Mouse (Mus musculus) liver, postnatal 0 days (tissue): ENCODE data around the gene Zfand3. TPM values are rescaled to one million over a fixed set of nuclear protein-coding genes. Genes with fewer than 3 reads are reported as not detected.

Source experiments
- ATAC-seq: fragments of 200-750 bp; cut with Nextera tagmentation; 2 replicates; pipeline ENCODE4 v1.8.0; 2017; ENCODE audit warnings: mild to moderate bottlenecking, moderate library complexity
- DNase-seq: peaks from one replicate; pipeline ENCODE4 v3.0.0-alpha.2; 2016
- H3K27ac ChIP-seq: fragments of 300-500 bp; sonication (generic); 2 replicates; pipeline ENCODE4 v1.5.1; 2014; ENCODE audit warnings: antibody characterized with exemption, moderate library complexity, mild to moderate bottlenecking, low read depth
- H3K27me3 ChIP-seq: fragments of 300-500 bp; sonication (generic); 2 replicates; pipeline ENCODE4 v1.6.1; 2014; ENCODE audit warnings: low read length, control low read depth, mixed read lengths; ENCODE audit not compliant: insufficient read depth
- H3K36me3 ChIP-seq: fragments of 300-500 bp; sonication (generic); replicated peaks from 2 replicates; pipeline ENCODE4 v1.6.1; 2014; ENCODE audit warnings: mild to moderate bottlenecking, control low read depth, low read length, moderate library complexity, mixed read lengths; ENCODE audit not compliant: insufficient read depth
- H3K4me1 ChIP-seq: fragments of 300-500 bp; sonication (generic); 2 replicates; pipeline ENCODE4 v1.6.1; 2014; ENCODE audit warnings: antibody characterized with exemption, mild to moderate bottlenecking, control low read depth; ENCODE audit not compliant: insufficient read depth
- H3K4me2 ChIP-seq: fragments of 300-500 bp; sonication (generic); 2 replicates; pipeline ENCODE4 v1.6.1; 2014; ENCODE audit warnings: low read depth, mild to moderate bottlenecking, low read length, moderate library complexity, mixed read lengths
- H3K4me3 ChIP-seq: fragments of 300-500 bp; sonication (generic); 2 replicates; pipeline ENCODE4 v1.5.1; 2014; ENCODE audit warnings: low read depth, low read length
- H3K9ac ChIP-seq: fragments of 300-500 bp; sonication (generic); replicated peaks from 2 replicates; pipeline ENCODE4 v1.6.1; 2014; ENCODE audit warnings: mild to moderate bottlenecking, moderate library complexity
- H3K9me3 ChIP-seq: fragments of 300-500 bp; sonication (generic); 2 replicates; pipeline ENCODE4 v1.6.1; 2016; ENCODE audit warnings: mild to moderate bottlenecking, control low read depth, low read length, mixed read lengths
- CTCF ChIP-seq: sonication (generic); IDR thresholded peaks from 2 replicates; pipeline ENCODE4 v1.5.1; 2016; ENCODE audit warnings: antibody characterized with exemption, low read depth
- EP300 ChIP-seq: IDR thresholded peaks from 2 replicates; pipeline ENCODE4 v1.6.1; 2016; ENCODE audit warnings: antibody characterized with exemption, low read depth, mild to moderate bottlenecking
- WGBS: fragments of 180-500 bp; shearing (Covaris S2); extraction: QIAGEN DNeasy Blood & Tissue Kit; methylation state at CpG from one replicate; pipeline ENCODE4 v1.1.7; 2014; ENCODE audit not compliant: insufficient replicate concordance; 5-methylcytosine and 5-hydroxymethylcytosine counted together
- polyA plus RNA-seq: library from polyadenylated mRNA; unstranded; fragments of >200 nt; fragmentation: Nextera tagmentation; extraction: Ambion mirVana; gene quantifications from 2 replicates; pipeline ENCODE4 v1.2.1, GENCODE M21; 2015

Gene Zfand3
- polyA plus RNA-seq, 1 experiment from 2014 or later, result 24.7 TPM

DNA sequence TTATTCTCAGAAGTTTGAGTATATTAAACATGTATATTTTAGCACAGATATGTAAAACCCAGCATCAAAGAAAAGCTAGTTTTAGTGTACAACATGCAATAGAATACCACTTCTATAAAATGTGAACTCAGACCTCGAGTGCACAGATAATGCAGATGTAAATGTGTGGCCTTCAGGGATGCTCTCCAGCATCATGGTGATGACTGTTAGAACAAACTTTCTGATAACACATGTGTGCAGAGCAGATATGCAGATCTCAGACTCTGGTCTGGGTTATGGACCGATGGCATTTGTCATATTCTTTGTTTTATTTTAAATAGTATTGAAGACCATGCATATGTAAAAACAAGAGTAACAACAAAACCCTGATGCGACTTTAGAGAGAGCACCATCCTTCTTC, 117.7 kb downstream of the Zfand3 start:
- WGBS, result 55% methylated on average over 3 of the region's 3 CpGs
- no peak overlapping the region for H3K27ac ChIP-seq
- no peak for ATAC-seq
- H3K4me3 ChIP-seq, result no peak overlapping the region
- H3K4me2 ChIP-seq, result no peak overlapping the region
- H3K4me1 ChIP-seq, result no peaks in the 10 kb centered on the region; the same call in 1 of the 2 replicates
- no peak overlapping the region for H3K9ac ChIP-seq
- no peaks in the 10 kb centered on the region for H3K9me3 ChIP-seq
- H3K27me3 ChIP-seq, result no peaks in the 10 kb centered on the region
- TF ChIP-seq CTCF (no peak), EP300 (peak; percentile 73)
- 0 out of 2 replicates have a peak, but pooled peaks cover 3% of the 10 kb centered on the region for H3K36me3 ChIP-seq
- DNase-seq, result no peak

DNA sequence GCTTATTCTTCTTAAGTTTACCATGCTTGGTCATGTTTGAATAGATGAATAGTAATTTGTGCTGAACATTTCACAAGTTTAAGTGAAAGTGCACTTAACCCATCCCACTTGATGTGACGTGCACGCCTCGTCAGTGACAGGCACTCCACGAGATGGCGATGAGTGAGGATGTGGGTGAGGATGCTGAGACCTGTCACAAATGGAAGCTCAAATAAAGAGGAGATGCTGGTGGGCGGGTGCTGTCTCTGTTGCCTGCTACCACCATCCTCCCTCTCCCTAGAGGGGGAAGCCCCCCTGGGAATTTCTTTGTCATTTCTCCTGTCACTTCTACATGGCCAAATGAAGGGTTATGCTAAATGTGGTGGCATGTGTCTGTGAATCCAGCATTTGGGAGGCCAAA, 123.9 kb downstream of the Zfand3 start:
- no peak overlapping the region for H3K4me2 ChIP-seq
- no peak for ATAC-seq
- no peaks in the 10 kb centered on the region for H3K27me3 ChIP-seq
- no peak for DNase-seq
- peaks cover 9% of the 10 kb centered on the region for H3K4me1 ChIP-seq
- TF ChIP-seq EP300, result no peak
- TF ChIP-seq CTCF, result no peak
- WGBS, result 87% methylated on average over 6 of the region's 6 CpGs
- H3K9ac ChIP-seq, result no peak overlapping the region
- H3K36me3 ChIP-seq, result no peaks in the 10 kb centered on the region
- no peak overlapping the region for H3K27ac ChIP-seq
- H3K4me3 ChIP-seq, result no peak overlapping the region
- no peaks in the 10 kb centered on the region for H3K9me3 ChIP-seq

DNA sequence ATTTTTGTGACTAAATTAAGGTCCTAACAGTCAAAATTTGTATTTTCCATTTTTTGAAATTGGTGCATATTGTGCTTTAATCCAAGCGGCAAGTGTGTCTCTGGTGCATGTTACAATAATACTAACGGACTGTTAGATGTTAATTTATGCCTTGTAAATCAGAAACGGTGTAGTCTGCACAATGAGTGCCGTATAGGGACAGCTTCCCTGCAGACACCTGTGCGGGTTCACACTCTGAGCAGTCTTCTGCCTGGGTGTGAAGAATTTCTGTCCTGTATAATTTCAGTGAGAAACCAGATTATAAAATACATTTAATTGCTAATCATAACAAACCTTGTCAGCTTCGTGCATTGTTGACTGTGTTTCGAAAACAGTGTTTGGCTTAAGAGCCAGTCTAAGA, 124.7 kb downstream of the Zfand3 start:
- Histone ChIP-seq H3K9ac (no peak overlapping the region), H3K27ac (no peak overlapping the region), H3K36me3 (no peaks in the 10 kb centered on the region), H3K9me3 (no peaks in the 10 kb centered on the region), H3K4me1 (peaks cover 13% of the 10 kb centered on the region), H3K4me3 (no peak overlapping the region), H3K4me2 (no peak overlapping the region), H3K27me3 (no peaks in the 10 kb centered on the region)
- 87% methylated on average over 7 of the region's 7 CpGs for WGBS
- TF ChIP-seq EP300 (no peak), CTCF (no peak)
- no peak for DNase-seq
- ATAC-seq, result no peak

DNA sequence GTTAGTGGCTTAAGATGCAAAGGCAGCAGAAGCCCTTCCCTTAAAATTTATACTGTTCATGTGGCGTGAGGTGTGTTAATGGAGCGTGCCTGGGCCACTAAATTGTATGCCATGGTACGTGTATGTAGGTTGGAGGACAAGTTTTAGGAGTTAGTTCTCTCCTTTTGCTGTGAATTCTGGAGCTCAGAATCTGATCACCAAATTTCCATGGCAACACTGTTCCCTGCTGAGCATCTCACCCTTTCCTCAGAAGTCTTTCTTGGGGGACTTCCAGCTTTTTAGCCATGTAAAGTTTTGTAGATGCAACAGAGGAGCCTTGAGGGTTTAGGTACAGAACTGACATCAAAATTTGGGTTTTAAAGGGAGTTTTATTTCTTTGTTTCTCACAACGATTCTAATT, 125.8 kb downstream of the Zfand3 start:
- H3K36me3 ChIP-seq, result peaks cover under 1% of the 10 kb centered on the region; the same call in 1 of the 2 replicates
- H3K9me3 ChIP-seq, result no peaks in the 10 kb centered on the region
- H3K4me3 ChIP-seq, result no peak overlapping the region
- H3K4me1 ChIP-seq, result peaks cover 13% of the 10 kb centered on the region
- DNase-seq (no peak), ATAC-seq (no peak)
- H3K27me3 ChIP-seq, result no peaks in the 10 kb centered on the region
- TF ChIP-seq CTCF (no peak), EP300 (no peak)
- H3K4me2 ChIP-seq, result no peak overlapping the region
- H3K9ac ChIP-seq, result no peak overlapping the region
- 85% methylated on average over 4 of the region's 4 CpGs for WGBS
- no peak overlapping the region for H3K27ac ChIP-seq

DNA sequence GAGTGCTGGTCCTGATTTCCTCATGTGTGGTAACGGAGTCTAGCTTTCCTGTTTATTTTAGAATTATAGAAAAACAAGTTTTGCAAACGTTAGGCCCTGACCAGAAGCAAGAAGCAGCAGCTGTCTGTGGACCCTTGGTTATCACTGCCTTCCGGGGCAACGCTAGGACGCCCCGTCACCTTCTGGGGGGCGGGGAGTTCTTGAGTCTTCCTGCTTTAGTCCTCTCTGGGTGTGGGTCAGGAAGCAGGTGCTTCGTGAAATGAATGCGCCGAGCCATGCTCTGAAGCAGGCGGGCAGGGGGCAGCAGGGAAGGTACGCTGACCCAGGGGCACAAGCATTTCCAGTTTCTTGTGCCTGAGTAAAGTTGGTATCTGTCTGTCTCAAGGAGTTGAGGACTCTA, 129.1 kb downstream of the Zfand3 start:
- 65% methylated on average over 12 of the region's 12 CpGs for WGBS
- no peak overlapping the region for H3K4me2 ChIP-seq
- ATAC-seq, result no peak
- H3K4me1 ChIP-seq, result peaks cover 17% of the 10 kb centered on the region
- no peak overlapping the region for H3K9ac ChIP-seq
- H3K27ac ChIP-seq, result 0 out of 2 replicates have a peak overlapping the region, but pooled peaks have one; percentile 5
- H3K36me3 ChIP-seq, result peaks cover 7% of the 10 kb centered on the region; the same call in 1 of the 2 replicates
- TF ChIP-seq CTCF (no peak), EP300 (no peak)
- DNase-seq, result no peak
- H3K4me3 ChIP-seq, result no peak overlapping the region
- no peaks in the 10 kb centered on the region for H3K27me3 ChIP-seq
- H3K9me3 ChIP-seq, result no peaks in the 10 kb centered on the region

DNA sequence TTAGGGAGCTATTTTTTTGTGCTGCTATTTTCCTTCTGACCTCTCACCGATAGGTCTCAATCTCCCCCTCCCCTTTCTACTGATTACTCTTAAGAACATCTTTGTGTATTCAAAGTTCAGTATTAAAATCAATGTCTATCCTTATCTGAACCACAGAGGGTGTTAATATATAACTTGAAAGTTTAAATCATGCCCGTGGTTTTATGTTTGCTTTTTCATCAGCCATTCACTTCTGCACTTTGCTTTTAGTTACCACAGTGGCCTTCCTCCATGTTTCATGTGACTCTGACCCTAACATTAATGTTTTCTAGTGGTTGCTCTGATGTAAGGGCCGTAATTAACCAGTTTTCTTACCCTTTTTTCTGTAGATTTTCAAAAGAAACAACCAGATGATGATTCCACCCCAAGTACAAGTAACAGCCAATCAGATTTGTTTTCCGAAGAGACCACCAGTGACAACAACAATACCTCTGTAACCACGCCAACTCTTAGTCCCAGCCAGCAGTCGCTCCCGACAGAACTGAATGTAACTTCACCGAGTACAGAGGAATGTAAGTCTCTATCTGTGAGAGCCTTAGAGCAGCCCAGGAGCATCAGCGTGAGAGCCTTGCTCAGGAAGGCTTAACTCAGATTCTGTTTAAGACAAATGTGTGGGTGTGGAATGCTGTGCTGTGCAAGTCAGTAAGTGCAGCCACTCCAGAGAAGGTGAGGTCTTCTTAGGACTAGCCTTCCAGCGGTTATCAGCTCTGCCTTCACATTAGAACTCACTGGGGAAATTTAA, 130.6 kb downstream of the Zfand3 start:
- Histone ChIP-seq H3K4me1 (peaks cover 17% of the 10 kb centered on the region), H3K4me3 (no peak overlapping the region), H3K9me3 (no peaks in the 10 kb centered on the region), H3K27me3 (no peaks in the 10 kb centered on the region), H3K4me2 (peak overlapping the region; percentile 29), H3K27ac (peak overlapping the region; percentile 80), H3K9ac (no peak overlapping the region), H3K36me3 (peaks cover 7% of the 10 kb centered on the region; the same call in 1 of the 2 replicates)
- WGBS, result 68% methylated on average over 10 of the region's 10 CpGs
- TF ChIP-seq CTCF, result no peak
- TF ChIP-seq EP300, result no peak
- peak; percentile 82 for ATAC-seq
- DNase-seq, result no peak
